Mouse (Mus musculus) brain, embryonic 14.5 days (tissue): ENCODE data around the gene Igfbp6.

Experiments
- CTCF ChIP-seq: fragments of 200-500 bp; IDR thresholded peaks from 2 replicates; pipeline ENCODE4 v1.5.1; 2012; ENCODE audit warnings: inconsistent platforms, mild to moderate bottlenecking, moderate library complexity, borderline replicate concordance; ENCODE audit not compliant: insufficient read depth, insufficient read length; ENCODE audit errors: extremely low read depth
- POLR2A ChIP-seq: fragments of 200-500 bp; IDR thresholded peaks from 2 replicates; pipeline ENCODE4 v1.6.1; 2012; ENCODE audit warnings: mild to moderate bottlenecking, inconsistent platforms, borderline replicate concordance; ENCODE audit not compliant: poor library complexity, insufficient read depth, insufficient read length, severe bottlenecking; ENCODE audit errors: extremely low read depth

- TF ChIP-seq CTCF (no peak), POLR2A (no peak)
Measured at GRCm38 (mm10) chr15:102126303-102126702, 17.9 kb upstream of the Igfbp6 start.
